Mouse (Mus musculus) gastrocnemius, adult 8-10 months (tissue): ENCODE data around the gene Tom1l2. TPM values are rescaled to one million over a fixed set of nuclear protein-coding genes. Genes with fewer than 3 reads are reported as not detected.

Experiments used
- DNase-seq, 2 experiments: peaks; one replicate each; pipeline ENCODE4 v3.0.0; 2022; ENCODE audit warnings: low spot score in 2 of 2
- microRNA-seq: library from miRNA; unstranded; fragments of <30 nt; microRNA quantifications from one replicate; pipeline ENCODE4 v1.2.0, GENCODE M21; 2022
- total RNA-seq, 4 experiments: library from RNA; stranded (reverse); gene quantifications; 2 replicates each; pipeline ENCODE4 v1.2.4; 2022

The Tom1l2 gene
- total RNA-seq, 4 experiments from 2014 or later, result 61.0 to 68.8 (median 65.7) TPM

DNA sequence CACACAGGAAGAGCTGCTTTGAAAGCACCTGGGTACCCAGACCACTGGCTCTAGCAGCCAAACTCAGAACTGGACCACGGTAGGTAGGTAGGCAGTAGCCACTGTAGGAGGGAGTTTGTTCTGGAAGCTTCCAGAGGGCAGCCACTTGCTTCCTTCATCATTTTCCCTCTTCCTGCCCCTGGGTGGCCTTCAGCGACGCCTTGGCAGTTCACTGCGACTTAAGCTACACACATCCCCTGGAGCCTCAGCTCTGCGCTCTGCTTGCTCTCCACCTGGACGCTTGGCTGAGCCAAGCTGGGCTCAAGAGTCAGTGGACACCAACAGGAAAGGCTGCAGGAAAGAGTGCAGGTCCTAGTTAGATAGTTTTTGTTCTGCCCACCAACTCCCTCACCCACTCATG, 174.7 kb downstream of the Tom1l2 start:
- DNase-seq, result no peak

GRCm38 (mm10) chr11:60176975-60177657, 175.6 kb downstream of the Tom1l2 start:
- DNase-seq, result no peak

Small RNA genes lying within 50 kb of the gene (microRNA-seq; reads per million reads assigned to microRNA genes)
- gene Gm27711 (not detected), gene Mir6921 (not detected), gene Mir6922 (not detected)

Other genes starting within 250 kb of the Tom1l2 start
- gene Rai1, start 247.9 kb downstream of the Tom1l2 start, total RNA-seq, result 10 to 100 TPM; 18.0 to 25.7 (median 21.4) TPM
- gene Srebf1, start 130.3 kb downstream of the Tom1l2 start, total RNA-seq, result 10 to 100 TPM; 35.4 to 57.5 (median 43.5) TPM
- gene Drc3, start 424 bp upstream of the Tom1l2 start, total RNA-seq, result 1 to 10 TPM; 1.1 to 1.4 (median 1.1) TPM
- gene Gid4, start 64.2 kb upstream of the Tom1l2 start, total RNA-seq, result 10 to 100 TPM; 72.7 to 86.1 (median 75.5) TPM
- 10 to 100 TPM; 28.9 to 30.7 (median 30.6) TPM for gene Atpaf2, start 65.6 kb upstream of the Tom1l2 start, total RNA-seq
- gene Drg2, start 101.7 kb upstream of the Tom1l2 start, total RNA-seq, result 10 to 100 TPM; 21.6 to 24.9 (median 22.7) TPM
- gene Myo15, start 116.4 kb upstream of the Tom1l2 start, total RNA-seq, result under 1 TPM in 2 of 4 experiments, not detected in 2; 0.05 TPM
- gene Alkbh5, start 183.5 kb upstream of the Tom1l2 start, total RNA-seq, result 100 to 1,000 TPM; 137 to 160 (median 145) TPM